Mouse (Mus musculus) forebrain, embryonic 12.5 days (tissue): ENCODE data around the gene Fam181b. TPM values are rescaled to one million over a fixed set of nuclear protein-coding genes. Genes with fewer than 3 reads are reported as not detected.

Experiments used
- ATAC-seq: fragments of 200-750 bp; cut with Nextera tagmentation; 2 replicates; pipeline ENCODE4 v1.8.0; 2017; ENCODE audit warnings: moderate TSS enrichment; ENCODE audit not compliant: low FRiP score
- H3K27ac ChIP-seq: fragments of 300-500 bp; sonication (generic); 2 replicates; pipeline ENCODE4 v1.5.1; 2016; ENCODE audit warnings: mild to moderate bottlenecking
- H3K27me3 ChIP-seq: fragments of 300-500 bp; sonication (generic); 2 replicates; pipeline ENCODE4 v1.6.1; 2016; ENCODE audit warnings: mild to moderate bottlenecking
- H3K36me3 ChIP-seq: fragments of 300-500 bp; sonication (generic); replicated peaks from 2 replicates; pipeline ENCODE4 v1.6.1; 2016; ENCODE audit warnings: mild to moderate bottlenecking
- H3K4me1 ChIP-seq: fragments of 300-500 bp; sonication (generic); 2 replicates; pipeline ENCODE4 v1.6.1; 2016
- H3K4me2 ChIP-seq: fragments of 300-500 bp; sonication (generic); 2 replicates; pipeline ENCODE4 v1.6.1; 2016; ENCODE audit warnings: mild to moderate bottlenecking, moderate library complexity
- H3K4me3 ChIP-seq: fragments of 300-500 bp; sonication (generic); replicated peaks from 2 replicates; pipeline ENCODE4 v1.5.1; 2016; ENCODE audit warnings: mild to moderate bottlenecking
- H3K9ac ChIP-seq: fragments of 300-500 bp; sonication (generic); 2 replicates; pipeline ENCODE4 v1.6.1; 2016; ENCODE audit warnings: mild to moderate bottlenecking
- H3K9me3 ChIP-seq: fragments of 300-500 bp; sonication (generic); 2 replicates; pipeline ENCODE4 v1.6.1; 2016
- WGBS: fragments of 180-500 bp; shearing (Covaris S2); methylation state at CpG from one replicate; pipeline ENCODE4 v1.1.7; 2016; 5-methylcytosine and 5-hydroxymethylcytosine counted together
- polyA plus RNA-seq: library from polyadenylated mRNA; unstranded; fragments of >200 nt; fragmentation: Nextera tagmentation; extraction: Ambion mirVana; gene quantifications from 2 replicates; pipeline ENCODE4 v1.2.1, GENCODE M21; 2016

Gene Fam181b
- polyA plus RNA-seq, 1 experiment from 2014 or later = 39.7 TPM

DNA sequence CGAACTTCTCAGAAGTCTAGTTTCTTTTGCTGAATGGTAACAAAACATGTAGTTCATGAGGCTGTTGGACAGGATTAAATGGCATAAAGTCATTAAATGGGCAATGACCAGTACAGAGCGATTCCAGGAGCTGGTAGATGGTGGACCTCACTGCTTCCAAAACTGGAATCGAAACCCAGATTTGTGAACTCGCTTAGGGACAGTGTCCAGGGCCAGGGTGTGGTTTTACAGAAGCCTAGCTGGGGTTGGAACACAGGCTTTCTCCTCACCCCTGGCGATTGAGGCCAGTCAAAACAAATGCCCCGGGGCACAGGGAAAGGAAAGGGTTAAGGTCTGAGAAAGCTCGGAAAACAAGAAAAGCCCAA is 263 bp upstream of the Fam181b start:
- peak overlapping the region; percentile 85 for H3K4me2 ChIP-seq
- no peak overlapping the region for H3K27ac ChIP-seq
- H3K9me3 ChIP-seq = no peaks in the 10 kb centered on the region
- no peaks in the 10 kb centered on the region for H3K36me3 ChIP-seq
- H3K9ac ChIP-seq = peak overlapping the region; percentile 93; the same call in 1 of the 2 replicates
- H3K4me1 ChIP-seq = peaks cover 55% of the 10 kb centered on the region
- peak overlapping the region; percentile 83 for H3K4me3 ChIP-seq
- WGBS = 10% methylated on average over 7 of the region's 7 CpGs
- ATAC-seq = no peak; the same call in 1 of the 2 replicates
- 0 out of 2 replicates have a peak, but pooled peaks cover 6% of the 10 kb centered on the region for H3K27me3 ChIP-seq

DNA sequence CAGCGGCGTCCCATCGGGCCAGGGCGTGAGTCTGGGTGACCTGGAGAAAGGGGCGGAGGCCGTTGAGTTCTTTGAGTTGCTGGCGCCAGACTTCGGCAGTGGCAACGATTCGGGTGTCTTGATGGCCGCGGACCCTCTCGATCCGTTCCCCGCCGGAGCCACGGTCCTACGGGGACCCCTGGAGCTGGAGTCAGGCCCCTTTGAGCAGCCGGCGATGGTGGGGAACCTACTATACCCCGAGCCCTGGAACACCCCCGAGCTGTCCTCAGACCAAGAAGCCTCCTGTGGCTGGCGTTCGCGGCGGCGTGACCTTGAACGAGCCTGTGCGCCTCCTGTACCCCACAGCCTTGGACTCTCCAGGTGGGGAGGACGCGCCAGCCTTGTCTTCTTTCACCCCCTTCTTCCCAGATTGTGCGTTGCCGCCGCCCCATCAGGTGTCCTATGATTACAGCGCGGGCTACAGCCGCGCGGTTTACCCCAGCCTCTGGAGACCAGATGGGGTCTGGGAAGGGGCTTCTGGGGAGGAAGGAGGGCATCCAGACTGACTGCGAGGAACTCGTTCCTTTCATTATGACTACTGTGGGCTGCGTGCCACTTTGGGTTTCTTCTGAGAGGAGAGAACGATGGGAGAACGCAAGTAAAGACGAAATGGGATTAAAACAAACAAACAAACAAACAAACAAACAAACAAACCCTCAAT is 1.2 kb downstream of the Fam181b start:
- H3K27me3 ChIP-seq = 0 out of 2 replicates have a peak, but pooled peaks cover 6% of the 10 kb centered on the region
- H3K4me1 ChIP-seq = peaks cover 54% of the 10 kb centered on the region
- peak overlapping the region; percentile 93 for H3K9ac ChIP-seq
- peak overlapping the region; percentile 85 for H3K4me2 ChIP-seq
- H3K4me3 ChIP-seq = peak overlapping the region; percentile 83
- peak overlapping the region; percentile 93 for H3K27ac ChIP-seq
- no peaks in the 10 kb centered on the region for H3K36me3 ChIP-seq
- no peaks in the 10 kb centered on the region for H3K9me3 ChIP-seq
- peak; percentile 16 for ATAC-seq
- under 1% methylated on average over 45 of the region's 45 CpGs for WGBS

DNA sequence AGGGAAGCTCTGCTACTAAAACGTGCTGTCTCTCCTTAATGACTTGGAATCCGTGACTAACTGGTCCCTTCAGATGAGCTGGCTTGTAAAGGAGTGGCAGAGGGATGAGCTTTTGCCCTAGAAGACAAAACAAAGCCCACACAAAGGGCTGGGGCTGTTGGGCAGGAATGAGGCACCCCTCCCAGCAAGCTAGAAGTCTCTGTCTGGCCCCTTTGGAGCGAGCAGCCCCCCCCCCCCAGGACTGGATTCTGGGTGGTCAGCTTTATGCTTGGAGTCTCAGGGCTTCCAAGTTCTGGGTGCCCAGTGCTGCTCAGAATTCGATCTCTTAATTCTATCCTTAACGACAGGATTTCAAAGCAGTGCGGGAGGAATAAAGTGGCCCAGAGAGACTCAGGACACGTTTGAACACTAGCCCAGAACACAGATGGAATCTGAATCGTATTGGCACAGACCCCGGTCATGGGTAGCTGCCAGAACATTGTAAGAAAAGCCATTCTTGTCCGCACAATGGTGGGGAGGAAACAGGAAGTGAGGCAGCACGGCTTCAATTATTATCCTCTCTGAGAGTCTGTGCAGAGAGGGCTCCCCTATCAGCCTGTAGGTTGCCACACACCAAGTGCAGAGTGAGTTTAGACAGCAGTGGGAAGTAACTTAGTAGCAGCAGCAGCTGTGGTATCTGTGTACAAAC is 13.8 kb downstream of the Fam181b start:
- peak overlapping the region; percentile 74 for H3K27ac ChIP-seq
- H3K4me3 ChIP-seq = 0 out of 2 replicates have a peak overlapping the region, but pooled peaks have one; percentile 4
- peak overlapping the region; percentile 46 for H3K4me2 ChIP-seq
- peaks cover 19% of the 10 kb centered on the region for H3K27me3 ChIP-seq
- H3K9ac ChIP-seq = 0 out of 2 replicates have a peak overlapping the region, but pooled peaks have one; percentile 12
- 5% methylated on average over 11 of the region's 11 CpGs for WGBS
- peak; percentile 64 for ATAC-seq
- H3K4me1 ChIP-seq = peaks cover 27% of the 10 kb centered on the region
- no peaks in the 10 kb centered on the region for H3K36me3 ChIP-seq
- no peaks in the 10 kb centered on the region for H3K9me3 ChIP-seq

DNA sequence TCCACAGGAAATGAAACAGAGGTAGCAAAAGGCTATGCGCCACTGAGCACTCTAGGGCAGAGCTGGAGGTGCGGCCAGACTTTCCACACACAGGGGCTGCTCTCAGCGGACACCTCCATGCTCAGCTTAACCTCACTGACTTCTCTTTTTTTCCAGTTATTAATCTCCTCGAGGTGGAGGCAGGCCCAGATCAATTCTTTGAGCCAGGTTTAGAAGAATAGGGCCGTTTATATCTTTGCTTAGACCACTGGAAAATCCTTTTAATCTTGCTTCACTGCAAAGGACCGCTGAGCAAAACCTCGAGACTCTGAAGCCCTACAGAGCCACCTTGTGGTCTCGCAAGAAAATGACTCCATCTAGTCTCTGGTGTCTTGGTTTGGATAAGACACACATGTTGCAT is 15.8 kb downstream of the Fam181b start:
- H3K4me2 ChIP-seq = peak overlapping the region; percentile 46
- no peak overlapping the region for H3K9ac ChIP-seq
- H3K4me1 ChIP-seq = peaks cover 27% of the 10 kb centered on the region
- H3K27me3 ChIP-seq = peaks cover 19% of the 10 kb centered on the region
- no peaks in the 10 kb centered on the region for H3K36me3 ChIP-seq
- H3K27ac ChIP-seq = no peak overlapping the region
- no peaks in the 10 kb centered on the region for H3K9me3 ChIP-seq
- peak; percentile 85 for ATAC-seq
- WGBS = 1% methylated on average over 8 of the region's 8 CpGs
- H3K4me3 ChIP-seq = peak overlapping the region; percentile 25

DNA sequence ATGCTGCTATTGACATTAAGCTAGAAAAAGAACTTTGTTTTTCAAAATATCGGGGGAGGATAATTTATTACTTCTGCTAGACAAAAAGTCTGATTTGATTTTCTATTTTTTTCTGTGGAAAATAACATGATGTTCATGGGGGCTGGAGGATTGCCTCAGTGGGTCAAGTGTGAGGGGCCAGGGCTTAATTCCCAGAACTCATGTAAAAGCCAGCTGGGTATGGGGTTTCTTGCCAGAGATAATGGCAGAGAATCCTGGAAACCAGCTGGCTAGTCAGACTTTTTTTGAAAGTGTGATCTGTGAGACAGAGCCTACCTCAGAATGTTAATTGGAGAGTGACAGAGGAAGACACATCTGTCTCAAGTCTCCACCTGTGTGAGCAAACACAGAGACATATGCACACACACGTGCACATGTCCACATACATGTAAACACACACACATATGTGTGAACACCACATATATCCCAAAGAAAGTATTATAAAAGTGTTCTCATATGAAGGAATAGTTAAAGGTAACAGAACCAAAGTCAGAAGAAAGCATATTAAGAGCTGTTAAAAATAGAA is 25.2 kb downstream of the Fam181b start:
- no peaks in the 10 kb centered on the region for H3K9me3 ChIP-seq
- no peaks in the 10 kb centered on the region for H3K27me3 ChIP-seq
- H3K27ac ChIP-seq = no peak overlapping the region
- H3K9ac ChIP-seq = no peak overlapping the region
- H3K4me1 ChIP-seq = no peaks in the 10 kb centered on the region
- WGBS = 89% methylated on average over 2 of the region's 2 CpGs
- no peak overlapping the region for H3K4me3 ChIP-seq
- H3K4me2 ChIP-seq = no peak overlapping the region
- no peak for ATAC-seq
- H3K36me3 ChIP-seq = no peaks in the 10 kb centered on the region

DNA sequence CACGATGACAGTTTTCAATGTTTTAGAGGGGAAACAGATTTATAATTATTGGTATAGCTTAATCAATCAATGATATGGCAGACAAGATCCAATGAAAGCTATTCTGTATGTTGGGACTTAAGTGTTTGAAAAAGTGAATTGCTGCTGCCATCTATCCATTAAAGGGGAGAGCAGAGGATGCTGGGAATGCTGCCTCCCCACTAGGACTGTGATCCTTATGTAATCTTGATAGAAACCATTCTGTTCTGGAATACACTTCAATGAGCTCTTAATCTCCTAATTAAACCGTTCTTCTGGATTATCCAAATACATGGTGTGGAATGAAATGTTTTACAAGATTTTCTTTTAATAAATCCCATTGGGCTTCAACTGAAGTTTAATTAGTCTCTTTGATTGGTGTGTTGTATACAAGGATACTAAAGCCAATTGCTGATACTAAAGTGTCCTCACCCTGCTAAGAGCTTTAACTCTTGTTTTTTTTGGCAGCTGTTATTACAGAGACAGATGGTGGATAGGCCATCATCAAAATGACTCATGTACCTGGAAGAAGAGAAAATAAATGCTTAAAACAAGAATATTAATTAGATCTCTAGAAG is 30.8 kb downstream of the Fam181b start:
- Histone ChIP-seq H3K4me1 (no peaks in the 10 kb centered on the region), H3K27me3 (no peaks in the 10 kb centered on the region), H3K36me3 (no peaks in the 10 kb centered on the region), H3K9ac (no peak overlapping the region), H3K4me3 (no peak overlapping the region), H3K4me2 (no peak overlapping the region), H3K27ac (no peak overlapping the region), H3K9me3 (no peaks in the 10 kb centered on the region)
- 53% methylated on average over 2 of the region's 2 CpGs for WGBS
- no peak for ATAC-seq

DNA sequence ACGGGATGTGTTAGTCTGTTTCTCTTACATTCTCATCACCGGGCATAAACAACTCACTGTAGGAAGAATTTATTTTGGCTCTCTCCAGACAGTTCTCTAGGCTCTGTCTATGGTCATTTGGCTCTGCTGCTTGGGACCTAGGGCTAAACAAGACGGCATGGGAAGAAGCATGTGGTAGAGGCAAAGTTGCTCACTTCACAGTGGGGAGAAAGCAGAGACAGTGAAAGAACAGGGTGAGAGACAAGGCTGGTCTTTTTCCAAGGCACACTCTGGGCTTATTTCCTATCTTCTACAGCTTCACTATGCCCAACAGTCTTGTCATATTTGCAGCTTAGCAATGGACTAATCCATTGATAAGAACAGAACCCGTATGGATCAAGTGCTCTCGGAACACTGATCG is 31.4 kb downstream of the Fam181b start:
- Histone ChIP-seq H3K27ac (no peak overlapping the region), H3K9me3 (no peaks in the 10 kb centered on the region), H3K27me3 (no peaks in the 10 kb centered on the region), H3K4me2 (no peak overlapping the region), H3K4me1 (no peaks in the 10 kb centered on the region), H3K4me3 (no peak overlapping the region), H3K36me3 (no peaks in the 10 kb centered on the region), H3K9ac (no peak overlapping the region)
- ATAC-seq = no peak
- WGBS = 90% methylated on average over 6 of the region's 6 CpGs

DNA sequence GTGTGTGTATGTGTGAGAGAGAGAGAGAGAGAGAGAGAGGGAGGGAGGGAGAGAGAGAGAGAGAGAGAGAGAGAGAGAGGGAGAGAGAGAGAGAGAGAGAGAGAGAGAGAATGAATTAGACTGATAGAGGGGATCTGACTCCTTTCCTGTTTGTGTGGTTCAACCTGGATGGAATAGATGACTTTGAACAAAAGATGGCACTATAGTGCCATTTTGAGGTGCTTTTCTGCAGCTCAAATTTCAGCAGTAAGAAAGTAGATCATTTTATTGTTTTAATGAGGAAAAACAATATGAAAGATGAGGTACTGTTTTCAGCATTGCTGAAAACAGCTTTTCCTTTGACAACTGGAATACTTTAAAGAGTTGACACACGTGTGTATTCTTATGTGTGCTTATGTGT is 37.9 kb downstream of the Fam181b start:
- Histone ChIP-seq H3K9me3 (no peaks in the 10 kb centered on the region), H3K4me1 (no peaks in the 10 kb centered on the region), H3K9ac (no peak overlapping the region), H3K27ac (no peak overlapping the region), H3K4me2 (no peak overlapping the region), H3K27me3 (no peaks in the 10 kb centered on the region), H3K4me3 (no peak overlapping the region), H3K36me3 (no peaks in the 10 kb centered on the region)
- no peak for ATAC-seq
- 74% methylated on average over 1 of the region's 1 CpGs for WGBS

DNA sequence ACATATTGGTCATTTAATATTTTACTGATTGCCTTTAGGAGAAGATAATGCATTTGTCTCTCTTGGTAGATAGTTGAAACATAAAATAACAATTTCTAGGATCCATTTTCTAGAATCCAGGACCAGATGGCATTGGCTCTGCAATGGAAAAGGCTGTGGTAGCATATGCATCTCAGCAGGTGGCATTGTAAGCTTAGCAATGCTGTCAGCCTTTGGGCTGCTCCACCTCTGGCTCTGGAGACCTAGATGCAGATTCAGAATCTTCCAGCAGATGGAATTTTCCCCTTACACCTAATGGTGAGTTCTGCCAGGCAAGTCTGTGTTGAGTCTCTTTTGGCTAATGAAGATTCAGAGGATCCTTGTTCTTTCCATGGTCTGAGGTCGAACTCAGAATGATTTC is 44.3 kb downstream of the Fam181b start:
- Histone ChIP-seq H3K9ac (no peak overlapping the region), H3K4me3 (no peak overlapping the region), H3K9me3 (no peaks in the 10 kb centered on the region), H3K27me3 (no peaks in the 10 kb centered on the region), H3K36me3 (no peaks in the 10 kb centered on the region), H3K4me2 (no peak overlapping the region), H3K27ac (no peak overlapping the region), H3K4me1 (no peaks in the 10 kb centered on the region)
- no peak for ATAC-seq
- 68% methylated on average over 1 of the region's 1 CpGs for WGBS

Other genes with a start within 250 kb of the Fam181b start
- gene Ddias, start 205.6 kb upstream of the Fam181b start, polyA plus RNA-seq = 19.7 and 21.5 TPM in 2 replicates
- gene Prcp, start 205.4 kb upstream of the Fam181b start, polyA plus RNA-seq = 16.6 and 18.3 TPM in 2 replicates